Mouse (Mus musculus) heart, postnatal 36 days (tissue): ENCODE measurements around the gene Col5a3. TPM values are rescaled to one million over a fixed set of nuclear protein-coding genes. Genes with fewer than 3 reads are reported as not detected.
"Not testable (repeated sequence)": the region's sequence is repeated elsewhere in the genome, so short reads cannot be mapped to it uniquely, and the experiment has no call there.

ENCODE experiments used
- DNase-seq, 2 experiments: peaks; one replicate each; pipeline ENCODE4 v3.0.0; 2021 to 2022
- intact Hi-C: fragments of 180-260 bp; cut with DNase I; formaldehyde crosslinking; loops from one replicate; pipeline ENCODE4 v1.15.1; 2025
- total RNA-seq, 2 experiments: library from RNA; stranded (reverse); gene quantifications; 2 replicates each; pipeline ENCODE4 v1.2.3; 2021

Col5a3 gene
- 10 to 100 TPM; 17.2 to 22.0 TPM for total RNA-seq

GRCm38 (mm10) chr9:20814521-20815272 is at the start of gene Col5a3:
Col5a3 (minus strand) TSS chr9:20815067.
- intact Hi-C loops = no loop called here
- DNase-seq = peak; percentile 59 to 72

DNA sequence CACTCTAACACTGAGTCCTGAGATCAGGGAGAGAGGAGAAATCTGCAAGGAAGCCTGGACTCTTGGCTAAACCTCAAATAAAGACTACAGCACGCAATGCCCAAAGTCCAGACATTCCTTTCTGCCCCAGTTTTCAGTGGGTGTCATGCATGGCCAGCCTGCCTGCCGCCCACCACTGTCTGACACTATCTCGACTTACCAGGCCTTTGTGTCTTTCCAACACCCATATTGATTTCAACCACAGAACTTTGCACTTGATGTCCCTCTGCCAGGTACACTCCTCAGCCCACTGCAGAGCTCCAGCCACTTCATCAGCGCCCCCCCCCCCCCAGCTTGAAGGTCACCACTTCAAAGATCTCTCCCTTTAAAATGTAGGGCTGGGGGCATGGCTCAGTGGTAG is 47.4 kb upstream of the Col5a3 start:
- intact Hi-C loops = no loop called here
- DNase-seq = no peak

- intact Hi-C loops = no loop called here
- DNase-seq = peak in 1 of 2 experiments; percentile 35
Observed at GRCm38 (mm10) chr9:20861821-20862220, 47.0 kb upstream of the Col5a3 start.

GRCm38 (mm10) chr9:20859926-20860325 is 45.1 kb upstream of the Col5a3 start:
- intact Hi-C loops = no loop called here
- no peak for DNase-seq

DNA sequence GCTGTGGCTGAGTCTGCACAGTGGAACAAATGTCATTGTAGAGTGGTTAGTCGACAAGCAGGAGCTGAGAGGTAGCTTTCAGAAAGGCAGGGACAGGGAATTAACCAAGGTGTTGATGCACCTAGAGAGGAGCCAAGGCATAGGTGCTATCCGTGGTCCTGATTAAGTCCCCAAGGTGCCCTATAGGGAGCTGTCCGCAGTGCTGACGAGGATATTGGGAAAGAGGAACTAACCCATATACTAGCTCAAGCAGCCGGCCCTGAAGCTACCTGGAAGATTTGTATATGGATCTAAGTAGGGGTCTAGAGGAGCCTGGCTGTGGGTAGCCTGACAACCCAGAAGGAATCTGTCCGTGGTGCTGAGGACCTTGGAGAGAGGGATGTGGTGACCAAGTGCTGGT is 42.3 kb upstream of the Col5a3 start:
- intact Hi-C loops = no loop called here
- peak; percentile 24 to 52 for DNase-seq

DNA sequence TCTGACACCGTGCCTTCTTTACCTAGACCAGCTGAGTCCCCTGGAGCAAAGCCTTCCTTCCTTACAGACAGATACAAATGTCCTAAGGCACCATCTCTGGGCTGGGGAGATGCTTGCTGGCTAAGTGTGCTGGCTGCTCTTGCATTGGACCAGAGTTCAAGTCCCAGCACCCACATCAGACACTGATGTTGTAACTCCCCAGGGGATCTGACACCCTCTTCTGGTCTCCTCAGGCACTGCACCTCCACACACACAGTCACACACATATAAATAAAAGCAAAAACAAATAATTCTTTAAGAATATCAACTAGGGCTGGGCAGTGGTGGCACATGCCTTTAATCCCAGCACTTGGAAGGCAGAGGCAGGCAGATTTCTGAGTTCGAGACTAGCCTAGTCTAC is 35.3 kb upstream of the Col5a3 start:
- intact Hi-C loops = no loop called here
- DNase-seq = no peak

DNA sequence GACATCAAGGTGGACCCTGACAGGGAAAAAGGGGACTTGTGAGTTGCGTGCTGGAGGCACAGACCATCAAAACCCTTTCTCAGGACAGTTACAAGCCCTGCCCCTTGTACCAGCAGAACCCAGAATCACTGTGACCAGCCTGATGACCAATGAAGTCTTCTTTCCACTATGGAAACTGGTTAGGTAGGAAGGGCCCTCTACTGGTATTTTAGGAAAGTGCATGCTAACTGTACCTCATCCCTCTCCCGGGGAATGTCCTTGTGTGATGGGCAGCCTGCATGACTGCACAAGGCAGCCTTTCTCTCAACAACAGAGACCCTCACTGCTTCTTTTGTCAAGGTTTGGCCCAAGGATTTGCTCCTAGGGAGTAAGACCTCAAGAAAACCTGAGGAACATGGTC is 27.8 kb upstream of the Col5a3 start:
- DNase-seq = no peak
- intact Hi-C loops = no loop called here

DNA sequence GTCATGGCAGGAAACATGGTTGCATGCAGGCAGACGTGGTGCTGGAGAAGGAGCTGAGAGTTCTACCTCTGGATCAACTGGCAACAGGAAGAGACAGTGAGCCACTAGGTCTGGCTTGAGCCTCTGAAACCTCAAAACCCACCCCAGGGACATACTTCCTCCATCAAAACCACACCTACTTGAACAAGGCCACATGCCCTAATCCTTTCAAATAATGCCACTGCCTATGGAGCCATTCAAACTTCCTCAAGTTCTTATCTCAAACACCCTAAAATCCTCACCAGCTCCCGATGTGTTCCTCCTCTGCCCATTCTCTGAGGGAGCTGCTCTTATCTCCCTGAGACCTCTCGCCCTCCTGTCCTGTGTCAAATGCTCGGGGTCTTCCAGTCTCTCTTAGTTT is 27.3 kb upstream of the Col5a3 start:
- intact Hi-C loops = no loop called here

DNA sequence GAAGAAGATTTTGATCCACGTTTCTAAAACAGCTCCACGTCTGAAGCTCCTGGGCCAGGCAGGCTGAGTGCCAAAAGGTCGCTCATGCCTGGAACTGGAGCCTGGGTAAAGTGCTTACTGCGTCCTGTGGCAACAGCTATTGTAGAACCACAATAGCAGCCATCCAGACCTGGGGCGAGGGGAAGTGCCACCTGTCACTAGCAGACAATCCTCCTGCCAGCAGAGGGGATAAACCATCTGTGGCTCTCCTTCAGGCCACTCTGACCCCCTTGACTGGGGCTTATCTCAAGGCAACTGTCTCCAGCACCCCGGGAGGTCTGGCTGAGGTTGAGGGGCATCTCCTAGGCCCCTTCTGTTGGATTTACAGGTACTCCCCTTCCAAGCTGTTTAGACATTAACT is 24.1 kb upstream of the Col5a3 start:
- intact Hi-C loops = loop anchor here (5.0 kb wide), 1 partner anchor 177 kb away; no protein-coding TSS in a partner anchor
- no peak for DNase-seq

More for the DNA sequence above, 27.3 kb upstream of the Col5a3 start:
- DNase-seq = no peak

GRCm38 (mm10) chr9:20837184-20837947 is 22.5 kb upstream of the Col5a3 start:
- no peak for DNase-seq
- intact Hi-C loops = loop anchor here (5.0 kb wide), 1 partner anchor 175 kb away; no protein-coding TSS in a partner anchor

- intact Hi-C loops = loop anchor here (5.0 kb wide), 1 partner anchor 173 kb away; no protein-coding TSS in a partner anchor
- not testable (repeated sequence) for DNase-seq
Observed at GRCm38 (mm10) chr9:20835431-20835954, 20.6 kb upstream of the Col5a3 start.

- no peak for DNase-seq
- intact Hi-C loops = loop anchor here (5.0 kb wide), 1 partner anchor 173 kb away; no protein-coding TSS in a partner anchor
Observed at GRCm38 (mm10) chr9:20834881-20835280, 20.0 kb upstream of the Col5a3 start.

GRCm38 (mm10) chr9:20830901-20831643 is 16.2 kb upstream of the Col5a3 start:
- peak; percentile 97 to 98 for DNase-seq
- intact Hi-C loops = loop anchor here (1.0 kb wide), 1 partner anchor 91 kb away; no protein-coding TSS in a partner anchor

GRCm38 (mm10) chr9:20828127-20828526 is 13.3 kb upstream of the Col5a3 start:
- no peak for DNase-seq
- intact Hi-C loops = no loop called here

DNA sequence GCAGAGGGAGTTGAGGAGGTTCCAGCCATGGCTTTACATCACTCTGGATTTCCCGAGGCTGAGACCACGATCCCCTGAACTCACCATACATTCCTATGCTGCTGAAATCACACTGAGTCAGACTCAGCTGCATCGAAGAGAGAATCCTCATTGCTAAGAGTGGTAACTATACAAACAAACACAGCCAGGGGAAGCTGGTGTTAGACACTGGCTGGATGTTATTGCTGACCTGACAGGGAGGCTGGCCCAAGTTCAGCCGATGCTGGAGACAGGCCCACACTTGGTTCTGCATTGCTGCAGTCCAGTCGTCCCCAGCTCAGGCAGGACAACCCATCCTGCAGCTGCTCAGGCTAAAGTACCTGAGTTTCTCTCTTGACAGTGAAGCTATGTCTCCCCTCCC is 10.9 kb upstream of the Col5a3 start:
- DNase-seq = peak in 1 of 2 experiments; percentile 29
- intact Hi-C loops = no loop called here

DNA sequence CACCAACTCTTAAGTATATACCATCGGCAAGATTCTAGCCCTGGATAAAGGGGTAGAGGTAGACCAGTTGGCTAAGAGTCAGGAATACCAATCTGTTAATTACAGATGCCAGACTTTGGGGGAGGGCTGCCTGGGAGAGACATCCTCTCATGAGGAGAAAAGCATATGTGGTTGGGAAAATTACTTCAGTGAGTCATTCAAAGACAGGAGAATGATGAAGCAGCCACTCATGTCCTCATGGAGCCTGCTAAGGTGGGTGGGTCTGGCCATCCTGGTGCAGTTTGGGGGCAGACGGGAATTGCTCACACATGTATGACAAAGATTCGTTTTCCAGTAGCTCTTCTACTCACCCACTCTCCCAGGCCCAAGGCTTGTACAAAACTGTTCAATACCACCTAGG is 8.0 kb upstream of the Col5a3 start:
- intact Hi-C loops = no loop called here
- no peak for DNase-seq

GRCm38 (mm10) chr9:20820001-20820400 is 5.1 kb upstream of the Col5a3 start:
- DNase-seq = no peak
- intact Hi-C loops = no loop called here

DNA sequence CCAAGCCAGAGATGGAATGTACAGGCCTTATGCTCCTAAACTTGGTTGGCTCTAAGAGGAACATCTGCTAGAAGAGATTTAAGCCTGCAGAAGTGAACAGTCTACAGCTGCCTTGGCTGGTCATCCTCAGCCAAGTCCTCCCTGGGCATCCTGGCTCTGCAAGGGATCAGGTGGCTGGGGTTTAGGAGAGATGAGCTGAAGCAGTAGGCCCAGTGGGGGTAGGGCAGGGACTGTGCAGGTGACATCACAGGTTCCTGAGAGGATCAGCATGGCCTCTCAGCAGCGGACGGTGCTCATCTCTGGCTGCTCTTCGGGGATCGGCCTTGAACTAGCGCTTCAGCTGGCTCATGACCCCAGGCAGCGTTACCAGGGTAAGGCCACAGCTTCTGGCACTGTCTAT is 3.4 kb upstream of the Col5a3 start, which contains the start of gene Rdh8:
TSS of gene Rdh8 (plus strand) at position 268 of the 400 bp plus-strand sequence.
- intact Hi-C loops = no loop called here
- no peak for DNase-seq

DNA sequence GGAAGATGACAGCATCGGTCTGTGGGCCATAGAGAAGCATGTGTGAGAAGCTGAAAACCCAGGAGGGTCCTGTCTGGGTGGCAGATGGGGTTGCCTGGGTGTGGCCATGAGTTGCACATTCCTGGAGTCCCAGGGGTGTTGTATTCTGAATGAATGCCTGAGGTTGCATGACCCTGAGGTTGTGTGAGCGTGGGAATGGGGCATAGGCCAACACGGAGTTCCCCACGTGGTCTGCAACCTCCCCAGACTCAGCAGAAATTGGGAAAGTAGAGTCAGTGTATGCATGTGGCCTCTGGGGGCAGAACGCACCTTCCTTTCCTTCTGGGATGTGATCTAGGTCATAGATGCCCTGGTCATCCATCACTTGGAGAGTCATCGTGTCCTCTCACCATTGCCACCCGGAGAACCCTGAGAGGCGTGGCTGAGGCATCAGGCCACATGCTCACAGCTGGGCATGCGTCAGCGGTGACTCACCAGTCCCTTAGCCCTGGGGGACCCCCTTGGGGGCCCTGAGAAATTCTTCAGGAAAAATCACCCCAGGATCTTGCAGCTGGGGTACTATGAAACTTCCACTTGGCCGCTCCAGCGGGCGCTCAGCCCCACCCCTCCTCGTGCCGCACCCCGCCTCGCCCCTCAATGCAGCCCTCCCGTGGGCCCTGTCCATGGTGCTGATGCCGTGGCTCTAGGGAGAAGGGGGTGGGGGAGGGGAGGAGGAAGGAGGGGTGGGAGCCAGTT is 2.2 kb downstream of the Col5a3 start:
- DNase-seq = peak; percentile 45 to 51
- intact Hi-C loops = no loop called here

GRCm38 (mm10) chr9:20810773-20811172 is 4.1 kb downstream of the Col5a3 start:
- DNase-seq = no peak
- intact Hi-C loops = no loop called here
